Mouse (Mus musculus): ENCODE results near the gene Baiap2. TPM values are rescaled to one million over a fixed set of nuclear protein-coding genes. Genes with fewer than 3 reads are reported as not detected.

The Baiap2 gene
- total and polyA plus RNA-seq, 2 experiments, result 11.6 to 45.6 TPM

GRCm38 (mm10) chr11:120017011-120017410 is 74.4 kb downstream of the Baiap2 start:
- H3K4me3 ChIP-seq (ENCODE audit: insufficient read depth, low read depth, low read length), result no peak overlapping the region
- H3K4me1 ChIP-seq (ENCODE audit: control insufficient read depth, insufficient read depth, low read length), result peaks cover 3% of the 10 kb centered on the region; the same call in 1 of the 2 replicates
- H3K79me2 ChIP-seq (ENCODE audit: control insufficient read depth, insufficient read depth, low read length), result no peaks in the 10 kb centered on the region
- no peak for DNase-seq (ENCODE audit: extremely low read depth, low read depth, low spot score)
- H3K36me3 ChIP-seq (ENCODE audit: control insufficient read depth, insufficient read depth, low read length), result no peaks in the 10 kb centered on the region
- no peak overlapping the region for H3K9ac ChIP-seq (ENCODE audit: low read depth, low read length)
- no peak overlapping the region for H3K27ac ChIP-seq (replicated peaks; ENCODE audit: insufficient read depth, low read depth, low read length)
- no peaks in the 10 kb centered on the region for H3K27me3 ChIP-seq (ENCODE audit: control insufficient read depth, insufficient read depth, low read length)
- TF ChIP-seq POLR2A (IDR thresholded peaks at IDR 0.05; ENCODE audit: extremely low read depth, insufficient read depth, low read length) (no peak), CTCF (IDR thresholded peaks at IDR 0.05; ENCODE audit: low read depth, low read length) (no peak)
- WGBS, result 90% methylated on average over 8 of the region's 8 CpGs

GRCm38 (mm10) chr11:120019542-120020440 is 77.2 kb downstream of the Baiap2 start:
- DNase-seq (ENCODE audit: extremely low read depth, low read depth, low spot score), result no peak
- Histone ChIP-seq H3K4me3 (ENCODE audit: insufficient read depth, low read depth, low read length) (no peak overlapping the region), H3K36me3 (ENCODE audit: control insufficient read depth, insufficient read depth, low read length) (no peaks in the 10 kb centered on the region), H3K27me3 (ENCODE audit: control insufficient read depth, insufficient read depth, low read length) (no peaks in the 10 kb centered on the region), H3K79me2 (ENCODE audit: control insufficient read depth, insufficient read depth, low read length) (no peaks in the 10 kb centered on the region), H3K27ac (replicated peaks; ENCODE audit: insufficient read depth, low read depth, low read length) (no peak overlapping the region), H3K9ac (ENCODE audit: low read depth, low read length) (no peak overlapping the region), H3K4me1 (ENCODE audit: control insufficient read depth, insufficient read depth, low read length) (no peaks in the 10 kb centered on the region)
- WGBS, result 90% methylated on average over 23 of the region's 23 CpGs
- TF ChIP-seq CTCF (IDR thresholded peaks at IDR 0.05; ENCODE audit: low read depth, low read length), result no peak
- TF ChIP-seq POLR2A (IDR thresholded peaks at IDR 0.05; ENCODE audit: extremely low read depth, insufficient read depth, low read length), result no peak

DNA sequence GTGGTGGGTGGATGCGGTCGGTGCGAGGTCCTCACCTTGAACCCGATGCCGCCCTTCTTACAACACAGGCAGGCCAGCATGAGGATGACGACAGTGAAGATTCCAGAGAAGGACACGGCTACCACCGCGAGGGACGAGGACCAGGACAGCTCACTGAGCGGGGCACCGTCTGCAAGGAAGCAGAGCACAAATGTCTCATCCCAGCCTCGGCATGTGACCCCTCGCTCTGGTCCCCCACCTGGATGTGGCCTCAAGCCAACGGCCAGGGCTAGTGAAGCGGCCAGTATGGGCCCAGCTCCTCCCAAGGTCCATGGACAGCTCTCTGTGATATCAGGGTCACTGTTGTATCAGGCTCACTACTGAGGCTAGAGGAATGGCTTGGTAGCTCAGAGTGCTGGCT is 78.8 kb downstream of the Baiap2 start:
- H3K4me3 ChIP-seq (ENCODE audit: insufficient read depth, low read depth, low read length), result no peak overlapping the region
- no peak overlapping the region for H3K9ac ChIP-seq (ENCODE audit: low read depth, low read length)
- no peak for DNase-seq (ENCODE audit: extremely low read depth, low read depth, low spot score)
- H3K36me3 ChIP-seq (ENCODE audit: control insufficient read depth, insufficient read depth, low read length), result no peaks in the 10 kb centered on the region
- no peaks in the 10 kb centered on the region for H3K27me3 ChIP-seq (ENCODE audit: control insufficient read depth, insufficient read depth, low read length)
- H3K27ac ChIP-seq (replicated peaks; ENCODE audit: insufficient read depth, low read depth, low read length), result no peak overlapping the region
- H3K79me2 ChIP-seq (ENCODE audit: control insufficient read depth, insufficient read depth, low read length), result no peaks in the 10 kb centered on the region
- no peak for TF ChIP-seq POLR2A (IDR thresholded peaks at IDR 0.05; ENCODE audit: extremely low read depth, insufficient read depth, low read length)
- no peak for TF ChIP-seq CTCF (IDR thresholded peaks at IDR 0.05; ENCODE audit: low read depth, low read length)
- no peaks in the 10 kb centered on the region for H3K4me1 ChIP-seq (ENCODE audit: control insufficient read depth, insufficient read depth, low read length)
- 88% methylated on average over 16 of the region's 16 CpGs for WGBS

GRCm38 (mm10) chr11:120022216-120022615 is 79.7 kb downstream of the Baiap2 start:
- Histone ChIP-seq H3K27me3 (ENCODE audit: control insufficient read depth, insufficient read depth, low read length) (no peaks in the 10 kb centered on the region), H3K27ac (replicated peaks; ENCODE audit: insufficient read depth, low read depth, low read length) (no peak overlapping the region), H3K4me1 (ENCODE audit: control insufficient read depth, insufficient read depth, low read length) (no peaks in the 10 kb centered on the region), H3K36me3 (ENCODE audit: control insufficient read depth, insufficient read depth, low read length) (no peaks in the 10 kb centered on the region), H3K9ac (ENCODE audit: low read depth, low read length) (no peak overlapping the region), H3K79me2 (ENCODE audit: control insufficient read depth, insufficient read depth, low read length) (no peaks in the 10 kb centered on the region), H3K4me3 (ENCODE audit: insufficient read depth, low read depth, low read length) (no peak overlapping the region)
- DNase-seq (ENCODE audit: extremely low read depth, low read depth, low spot score), result no peak
- WGBS, result 84% methylated on average over 8 of the region's 8 CpGs
- TF ChIP-seq CTCF (IDR thresholded peaks at IDR 0.05; ENCODE audit: low read depth, low read length), result no peak
- TF ChIP-seq POLR2A (IDR thresholded peaks at IDR 0.05; ENCODE audit: extremely low read depth, insufficient read depth, low read length), result no peak

DNA sequence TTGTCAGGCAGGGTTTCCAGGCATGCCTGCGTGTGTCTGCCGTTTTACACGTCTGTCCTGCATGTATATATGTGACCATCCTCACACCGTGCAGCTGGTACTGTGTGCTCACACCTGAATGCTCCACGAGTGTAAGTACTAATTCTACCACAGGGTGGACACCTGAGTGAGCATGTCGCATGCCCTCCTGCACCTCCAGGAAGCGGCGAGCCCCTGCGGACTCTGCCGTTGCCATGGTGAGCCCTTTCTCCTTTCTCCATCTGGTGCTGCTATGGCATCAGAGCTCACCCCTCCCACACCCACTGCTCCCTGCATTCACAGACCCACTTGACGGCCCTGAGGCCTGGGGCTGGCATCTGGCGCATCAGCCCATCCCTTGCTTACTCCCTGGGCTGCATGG is 80.3 kb downstream of the Baiap2 start:
- Histone ChIP-seq H3K79me2 (ENCODE audit: control insufficient read depth, insufficient read depth, low read length) (no peaks in the 10 kb centered on the region), H3K4me1 (ENCODE audit: control insufficient read depth, insufficient read depth, low read length) (no peaks in the 10 kb centered on the region), H3K9ac (ENCODE audit: low read depth, low read length) (no peak overlapping the region), H3K27ac (replicated peaks; ENCODE audit: insufficient read depth, low read depth, low read length) (no peak overlapping the region), H3K27me3 (ENCODE audit: control insufficient read depth, insufficient read depth, low read length) (no peaks in the 10 kb centered on the region), H3K36me3 (ENCODE audit: control insufficient read depth, insufficient read depth, low read length) (no peaks in the 10 kb centered on the region), H3K4me3 (ENCODE audit: insufficient read depth, low read depth, low read length) (no peak overlapping the region)
- WGBS, result 86% methylated on average over 12 of the region's 12 CpGs
- TF ChIP-seq POLR2A (IDR thresholded peaks at IDR 0.05; ENCODE audit: extremely low read depth, insufficient read depth, low read length), result no peak
- TF ChIP-seq CTCF (IDR thresholded peaks at IDR 0.05; ENCODE audit: low read depth, low read length), result no peak
- DNase-seq (ENCODE audit: extremely low read depth, low read depth, low spot score), result no peak

GRCm38 (mm10) chr11:120026941-120027340 is 84.4 kb downstream of the Baiap2 start:
- Histone ChIP-seq H3K36me3 (ENCODE audit: control insufficient read depth, insufficient read depth, low read length) (no peaks in the 10 kb centered on the region), H3K4me3 (ENCODE audit: insufficient read depth, low read depth, low read length) (no peak overlapping the region), H3K79me2 (ENCODE audit: control insufficient read depth, insufficient read depth, low read length) (no peaks in the 10 kb centered on the region), H3K27me3 (ENCODE audit: control insufficient read depth, insufficient read depth, low read length) (no peaks in the 10 kb centered on the region), H3K27ac (replicated peaks; ENCODE audit: insufficient read depth, low read depth, low read length) (no peak overlapping the region), H3K9ac (ENCODE audit: low read depth, low read length) (no peak overlapping the region), H3K4me1 (ENCODE audit: control insufficient read depth, insufficient read depth, low read length) (peaks cover 9% of the 10 kb centered on the region)
- TF ChIP-seq CTCF (IDR thresholded peaks at IDR 0.05; ENCODE audit: low read depth, low read length) (no peak), POLR2A (IDR thresholded peaks at IDR 0.05; ENCODE audit: extremely low read depth, insufficient read depth, low read length) (no peak)
- WGBS, result 94% methylated on average over 3 of the region's 3 CpGs
- DNase-seq (ENCODE audit: extremely low read depth, low read depth, low spot score), result no peak
